Mouse (Mus musculus) kidney, adult 18-20 months (tissue): ENCODE data around the gene Tubgcp2.

Experiments
- DNase-seq: peaks from one replicate; pipeline ENCODE4 v3.0.0; 2021

Tubgcp2 gene

GRCm38 (mm10) chr7:140045546-140045945 is 9.1 kb upstream of the Tubgcp2 start:
- no peak for DNase-seq

- DNase-seq = no peak
Measured at GRCm38 (mm10) chr7:140042728-140043127, 6.3 kb upstream of the Tubgcp2 start.

GRCm38 (mm10) chr7:140037171-140037555 is 694 bp upstream of the Tubgcp2 start:
- DNase-seq = no peak

- DNase-seq = no peak
Measured at GRCm38 (mm10) chr7:140035456-140035855, 1.0 kb downstream of the Tubgcp2 start.

- DNase-seq = no peak
Measured at GRCm38 (mm10) chr7:140033386-140033785, 3.1 kb downstream of the Tubgcp2 start.

- no peak for DNase-seq
Measured at GRCm38 (mm10) chr7:140032366-140032765, 4.1 kb downstream of the Tubgcp2 start.

GRCm38 (mm10) chr7:140031771-140032170 is 4.7 kb downstream of the Tubgcp2 start:
- no peak for DNase-seq

- DNase-seq = no peak
Measured at GRCm38 (mm10) chr7:140011336-140011735, 25.1 kb downstream of the Tubgcp2 start.

- no peak for DNase-seq
Measured at GRCm38 (mm10) chr7:140007781-140008180, 28.7 kb downstream of the Tubgcp2 start.

GRCm38 (mm10) chr7:140006861-140007611 is 29.4 kb downstream of the Tubgcp2 start:
- no peak for DNase-seq

- DNase-seq = no peak
Measured at GRCm38 (mm10) chr7:140004666-140005065, 31.8 kb downstream of the Tubgcp2 start.

- DNase-seq = no peak
Measured at GRCm38 (mm10) chr7:140001086-140001740, 35.3 kb downstream of the Tubgcp2 start.

GRCm38 (mm10) chr7:139998691-139999350 is 37.6 kb downstream of the Tubgcp2 start:
- DNase-seq = no peak

GRCm38 (mm10) chr7:139994676-139995075 is 41.8 kb downstream of the Tubgcp2 start:
- peak; percentile 56 for DNase-seq

- no peak for DNase-seq
Measured at GRCm38 (mm10) chr7:139994202-139994601, 42.3 kb downstream of the Tubgcp2 start.

GRCm38 (mm10) chr7:139993532-139993931 is 42.9 kb downstream of the Tubgcp2 start:
- no peak for DNase-seq

GRCm38 (mm10) chr7:139992406-139992805 is 44.1 kb downstream of the Tubgcp2 start, which contains the start of gene Adam8:
TSS of gene Adam8 (minus strand) at chr7:139992562.
- peak; percentile 12 for DNase-seq

GRCm38 (mm10) chr7:139990864-139991394 is 45.5 kb downstream of the Tubgcp2 start:
- DNase-seq = no peak

GRCm38 (mm10) chr7:139988272-139988671 is 48.2 kb downstream of the Tubgcp2 start:
- DNase-seq = no peak

GRCm38 (mm10) chr7:139984505-139984904 is 52.0 kb downstream of the Tubgcp2 start:
- no peak for DNase-seq

GRCm38 (mm10) chr7:139982058-139982457 is 54.4 kb downstream of the Tubgcp2 start:
- no peak for DNase-seq

GRCm38 (mm10) chr7:139980778-139981177 is 55.7 kb downstream of the Tubgcp2 start:
- DNase-seq = no peak

GRCm38 (mm10) chr7:139979011-139979719 is 57.3 kb downstream of the Tubgcp2 start:
- peak; percentile 6 for DNase-seq
